Mouse (Mus musculus) c-Kit-positive CD71-positive TER-119-positive erythroid progenitor cells, embryonic 14.5 days (primary cell): ENCODE data around the gene Yes1.
A peak's percentile ranks its signal among the peaks of the same experiment; 100 is the strongest.
"Not testable (repeated sequence)": the region's sequence is repeated elsewhere in the genome, so short reads cannot be mapped to it uniquely, and the experiment has no call there.

Source experiments
- DNase-seq: peaks from one replicate; pipeline ENCODE4 v3.0.0-alpha.2; 2013; ENCODE audit warnings: low spot score

Gene Yes1

DNA sequence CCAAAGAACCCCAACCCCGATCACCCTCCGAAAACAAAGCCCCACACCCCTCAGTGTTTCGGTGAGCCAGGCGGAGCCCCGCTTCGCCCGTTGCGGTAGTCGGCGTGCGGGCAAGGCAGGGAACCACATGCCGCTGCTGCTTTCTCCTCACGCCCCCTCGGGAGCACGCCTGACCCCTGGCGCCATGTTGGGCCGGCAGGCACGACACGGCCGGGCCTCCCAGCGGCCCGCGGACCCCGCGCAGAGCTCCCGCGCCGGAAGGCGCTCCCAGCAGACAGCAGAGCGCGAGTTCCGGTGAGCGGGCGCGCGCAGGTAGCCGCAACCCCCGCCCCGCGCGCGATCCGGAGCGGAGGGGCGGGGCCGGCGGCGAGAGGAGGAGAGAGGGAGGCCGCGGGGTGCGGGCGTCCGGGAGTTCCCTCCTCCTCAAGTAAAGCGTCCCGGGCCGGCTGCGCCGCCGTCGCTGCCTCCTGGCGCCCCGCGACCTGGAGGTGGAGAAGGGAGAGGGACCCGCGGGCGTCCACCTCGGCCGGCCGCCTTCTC is at the start of gene Yes1:
TSS of gene Yes1 (plus strand) at position 371 of the 540 bp plus-strand sequence.
- DNase-seq = peak; percentile 45

DNA sequence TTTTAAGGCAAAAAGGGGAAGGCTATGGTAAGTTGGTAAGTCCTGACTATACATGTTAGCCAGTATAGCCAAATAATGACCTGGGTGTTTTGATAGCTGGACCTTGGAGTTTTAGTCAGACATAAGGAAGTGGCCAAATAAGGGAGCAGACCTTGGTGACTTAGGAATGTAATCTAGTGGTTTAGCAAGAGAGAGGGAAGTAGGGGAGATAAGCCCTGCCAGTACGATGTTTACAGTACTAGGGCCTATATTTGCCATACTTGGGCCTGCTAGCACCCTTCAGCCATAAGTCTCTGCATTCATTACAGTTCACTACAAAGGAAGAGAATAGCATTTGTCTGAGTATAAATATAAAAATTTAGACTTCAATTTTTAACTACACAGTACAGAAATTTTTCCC is 46.3 kb upstream of the Yes1 start:
- no peak for DNase-seq

DNA sequence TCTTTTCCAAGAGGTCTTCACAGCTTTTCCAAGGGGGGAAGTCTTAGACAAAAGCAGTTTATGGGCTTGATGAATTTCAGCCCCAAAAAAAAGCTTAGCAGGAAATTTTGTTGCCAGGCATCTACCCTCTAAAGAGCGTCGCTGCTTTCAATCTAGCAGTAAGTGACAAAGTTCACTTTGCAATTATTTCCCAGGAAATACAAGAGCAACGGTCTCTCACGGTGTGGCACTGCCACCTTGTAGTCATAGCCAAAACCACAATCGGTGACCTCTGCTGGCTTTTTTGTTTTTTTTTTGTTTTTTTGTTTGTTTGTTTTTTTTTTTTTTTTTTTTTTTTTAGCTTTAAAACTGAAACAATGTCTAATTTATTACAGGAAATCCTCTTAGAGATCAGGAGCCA is 39.2 kb upstream of the Yes1 start:
- no peak for DNase-seq

DNA sequence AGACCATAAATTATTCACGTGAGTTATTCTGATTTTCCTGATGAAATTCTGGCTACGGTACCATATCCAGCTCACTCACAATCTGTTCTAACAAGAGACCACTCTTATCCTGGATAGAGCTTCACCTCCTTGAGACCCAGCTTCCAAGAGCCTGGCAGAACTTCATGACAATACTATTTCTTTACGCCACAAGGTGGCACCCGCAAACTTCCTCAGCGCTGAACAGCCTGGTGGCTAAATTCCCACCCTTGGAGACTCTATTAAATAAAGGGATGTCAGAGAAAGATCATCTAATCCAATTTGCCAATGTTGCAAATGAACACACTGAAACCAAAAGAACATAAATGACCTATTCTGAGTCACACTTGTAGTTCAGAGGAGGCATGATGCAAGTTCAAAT is 22.8 kb upstream of the Yes1 start:
- no peak for DNase-seq

DNA sequence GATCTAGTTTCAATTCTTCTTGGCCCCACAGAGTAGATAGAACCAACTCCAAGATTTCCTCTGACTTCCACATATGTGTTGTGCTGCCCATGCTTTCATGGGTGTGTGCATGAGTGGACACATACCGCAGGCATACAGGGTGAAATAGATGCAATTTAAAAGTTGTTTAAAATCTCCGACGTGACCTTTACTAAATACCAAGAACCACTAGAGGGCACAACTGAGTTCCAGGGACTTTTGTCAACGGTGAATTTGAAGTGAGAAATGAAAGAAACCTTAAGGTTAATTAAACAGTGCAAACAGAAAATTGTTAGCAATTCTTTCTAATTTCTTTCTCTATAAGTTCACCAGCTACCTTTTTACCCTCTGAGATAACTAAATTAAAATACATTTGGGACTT is 17.2 kb upstream of the Yes1 start:
- no peak for DNase-seq

DNA sequence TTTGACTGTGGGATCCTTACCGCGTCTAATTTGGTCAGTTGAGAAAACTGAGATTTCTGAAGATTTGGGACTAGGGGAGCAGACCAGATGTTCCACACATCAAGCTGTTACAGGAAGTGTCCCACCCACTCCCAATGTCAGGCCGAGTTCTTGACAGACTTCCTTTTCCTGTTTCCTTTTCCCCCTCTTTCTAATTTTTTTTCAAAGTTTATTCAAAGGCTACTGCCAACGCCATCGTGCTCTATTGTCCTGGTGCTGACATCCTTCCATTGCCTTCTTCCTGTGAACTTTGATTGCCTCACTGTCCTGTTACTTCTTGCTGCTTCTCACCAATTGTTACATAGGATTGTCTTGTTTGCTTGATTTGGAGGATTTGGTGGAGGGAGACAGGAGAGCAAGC is 16.6 kb upstream of the Yes1 start:
- no peak for DNase-seq

DNA sequence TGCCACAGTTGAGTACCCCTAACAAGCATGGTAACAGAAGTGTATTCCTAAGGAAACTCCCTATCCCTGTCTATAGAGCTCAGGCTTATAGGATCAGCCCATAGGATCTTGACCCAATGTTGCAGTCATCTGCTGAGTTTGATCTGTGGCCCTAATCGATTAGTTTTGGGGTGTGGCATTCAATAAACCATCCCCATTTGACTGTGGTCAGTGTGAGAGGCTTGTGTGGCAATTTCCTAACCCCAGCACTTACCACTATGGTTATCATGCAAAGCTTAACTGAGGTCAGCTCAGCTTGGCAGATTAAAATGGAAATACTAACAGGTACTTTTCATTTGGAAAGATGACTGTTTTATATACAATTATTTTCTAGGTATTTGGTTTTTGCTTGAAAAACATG is 5.1 kb upstream of the Yes1 start:
- DNase-seq = no peak

DNA sequence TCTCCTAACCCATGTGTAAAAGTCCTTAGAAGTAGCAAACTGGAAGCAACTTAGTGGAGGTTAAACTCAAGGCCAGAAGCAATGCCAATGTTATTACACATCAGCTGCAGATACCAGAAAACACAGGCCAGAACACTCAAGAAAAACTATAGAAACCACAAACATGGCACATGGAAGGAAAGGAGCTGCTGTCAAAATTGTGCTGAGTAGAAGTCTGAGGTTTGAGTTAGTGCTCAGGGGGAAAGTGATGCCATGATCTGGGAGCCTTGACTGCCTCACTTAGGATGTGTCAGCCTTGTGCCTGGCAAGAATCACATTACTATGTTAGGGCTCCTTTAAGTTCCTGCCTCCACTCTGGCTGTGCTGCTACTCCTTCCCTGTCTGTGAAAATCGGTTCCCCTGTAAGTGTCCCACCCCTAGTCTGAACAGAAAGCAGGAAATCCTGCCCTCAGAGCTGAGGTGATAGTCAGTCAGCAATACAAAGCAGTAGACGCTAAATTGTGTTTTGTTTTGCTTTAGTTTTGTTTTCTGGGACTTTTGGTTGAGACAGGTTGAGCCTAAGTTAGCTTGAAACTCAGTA is 3.1 kb upstream of the Yes1 start:
- no peak for DNase-seq

DNA sequence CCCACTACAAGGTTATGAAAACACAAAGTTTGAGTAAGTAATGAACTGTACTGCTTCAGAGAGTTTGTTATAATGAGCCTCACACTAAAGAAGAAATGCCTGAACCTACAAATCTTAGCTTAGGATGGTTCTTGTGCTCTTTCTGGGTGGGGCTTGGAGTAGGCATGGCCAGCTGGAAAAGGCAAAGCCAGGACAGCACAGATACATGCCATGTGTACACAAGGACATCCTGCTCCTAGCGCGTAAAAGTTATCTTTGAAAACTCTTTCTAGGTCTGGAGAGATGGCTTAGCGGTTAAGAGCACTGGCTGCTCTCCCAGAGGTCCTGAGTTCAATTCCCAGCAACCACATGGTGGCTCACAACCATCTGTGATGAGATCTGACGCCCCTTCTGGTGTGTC is 2.5 kb upstream of the Yes1 start:
- no peak for DNase-seq

DNA sequence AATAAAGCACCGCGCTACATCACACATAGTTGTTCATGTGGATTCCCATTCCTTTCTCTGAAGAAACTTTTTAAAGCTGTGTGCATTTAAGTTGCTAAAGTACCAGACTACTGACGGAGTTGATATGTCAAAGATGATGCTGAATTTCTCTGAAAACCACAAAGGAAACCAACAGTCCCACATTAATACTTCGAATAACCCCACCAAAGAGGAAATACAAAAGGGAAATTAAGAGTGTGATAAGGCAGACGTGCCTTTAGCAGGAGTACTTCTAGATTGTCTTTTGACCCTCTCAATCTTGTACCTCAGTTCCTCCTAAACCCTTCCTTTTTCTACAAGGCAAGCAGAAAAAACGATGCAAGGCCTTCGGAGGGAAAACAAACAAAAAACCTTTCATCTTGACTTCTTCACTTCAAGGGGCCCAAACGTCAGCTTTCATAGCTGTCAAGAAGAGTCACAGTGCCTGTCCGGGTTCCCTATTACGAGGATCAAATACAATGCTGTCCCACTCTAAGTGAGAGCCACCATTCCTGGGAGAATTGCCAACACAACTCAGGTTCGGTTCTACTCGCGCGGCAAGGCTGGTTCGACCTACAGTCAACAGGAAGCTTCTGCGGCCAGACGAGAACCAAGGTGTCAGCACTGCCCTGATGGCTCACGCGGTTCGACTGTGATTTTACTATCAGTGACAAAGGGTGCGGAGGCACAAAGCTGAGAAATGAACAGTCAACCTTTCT is 739 bp upstream of the Yes1 start:
- DNase-seq = peak; percentile 14

DNA sequence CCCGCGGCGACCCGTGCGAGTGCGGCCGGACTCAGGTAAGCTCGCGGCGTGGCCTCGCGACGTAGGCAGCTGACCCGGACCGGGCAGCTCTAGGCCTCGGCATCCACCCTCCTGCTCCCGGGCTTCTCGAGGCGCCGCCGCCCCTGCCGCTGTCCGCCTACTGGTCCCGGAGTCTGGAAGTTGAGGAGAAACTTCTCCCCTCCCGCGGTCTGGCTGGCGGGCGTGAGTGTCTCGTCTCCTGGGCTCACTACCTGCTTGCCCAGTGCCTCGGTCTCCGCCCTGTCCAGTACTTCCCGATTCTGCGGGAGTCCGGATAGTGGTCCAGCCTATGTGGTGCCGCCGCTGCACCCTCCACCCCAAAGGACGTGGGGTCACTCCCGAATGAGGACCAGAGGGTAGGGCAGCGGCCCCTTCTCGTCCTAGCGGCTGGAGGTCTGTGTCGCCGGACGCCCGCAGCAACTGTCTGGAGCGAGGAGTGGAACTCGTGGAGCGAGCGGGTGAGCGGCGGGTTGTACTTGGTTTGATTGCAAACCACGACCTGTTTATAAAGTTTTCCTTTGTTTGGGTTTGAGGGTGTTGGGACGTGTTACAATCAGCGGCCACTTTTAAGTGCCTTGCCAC is 480 bp downstream of the Yes1 start:
- peak; percentile 16 for DNase-seq

DNA sequence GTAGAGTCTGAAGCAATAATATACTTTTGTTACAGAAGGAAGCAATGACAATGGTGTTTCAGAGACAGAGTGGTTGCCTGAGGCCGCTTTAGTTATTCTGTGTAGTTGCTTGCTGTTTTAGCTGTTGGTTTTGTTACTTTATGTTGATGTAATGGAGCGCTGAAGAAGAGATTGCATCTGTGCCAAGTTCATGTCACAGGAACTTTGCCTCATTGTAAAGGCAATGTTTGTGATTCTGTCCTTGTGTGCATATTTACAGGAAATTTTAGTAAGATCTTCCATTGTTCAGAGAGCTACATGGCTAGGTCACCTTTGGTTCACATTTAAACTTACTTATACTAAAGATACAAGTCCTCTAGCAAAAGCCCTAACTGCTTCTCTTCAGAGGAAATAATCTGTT is 3.3 kb downstream of the Yes1 start:
- no peak for DNase-seq

DNA sequence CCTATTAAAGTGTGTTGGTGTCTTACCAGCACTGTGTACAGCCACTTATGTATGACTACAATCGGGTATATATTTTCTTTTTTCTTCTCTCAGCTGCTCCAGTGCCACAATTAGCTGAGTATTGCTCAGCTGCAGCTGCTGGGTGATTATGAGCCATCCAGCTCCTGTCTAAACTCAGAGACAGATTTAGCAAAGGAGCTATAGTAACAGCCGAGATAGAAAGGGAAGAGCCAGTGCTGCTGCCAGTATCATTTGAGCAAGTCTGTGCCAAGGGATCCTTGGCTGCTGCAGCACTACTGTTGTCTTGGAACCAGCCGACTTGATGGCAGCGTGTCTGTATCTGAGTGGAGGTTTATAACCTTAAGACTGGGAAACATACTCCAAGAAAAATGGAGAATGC is 3.7 kb downstream of the Yes1 start:
- DNase-seq = no peak

DNA sequence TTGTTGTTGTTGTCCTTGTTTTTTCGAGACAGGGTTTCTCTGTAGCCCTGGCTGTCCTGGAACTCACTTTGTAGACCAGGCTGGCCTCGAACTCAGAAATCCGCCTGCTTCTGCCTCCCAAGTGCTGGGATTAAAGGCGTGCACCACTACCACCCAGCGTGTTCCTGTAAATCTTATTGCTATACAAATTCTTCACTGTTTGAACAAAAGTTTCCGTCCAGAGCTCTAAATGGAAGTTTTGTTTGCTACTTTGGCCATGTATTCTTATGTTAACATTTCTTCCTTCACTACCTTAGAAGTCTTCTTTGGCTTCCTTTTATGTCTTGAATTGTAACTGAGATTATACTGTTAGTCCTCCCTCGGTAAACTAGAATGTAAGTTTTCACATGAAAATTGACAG is 5.5 kb downstream of the Yes1 start:
- DNase-seq = not testable (repeated sequence)

DNA sequence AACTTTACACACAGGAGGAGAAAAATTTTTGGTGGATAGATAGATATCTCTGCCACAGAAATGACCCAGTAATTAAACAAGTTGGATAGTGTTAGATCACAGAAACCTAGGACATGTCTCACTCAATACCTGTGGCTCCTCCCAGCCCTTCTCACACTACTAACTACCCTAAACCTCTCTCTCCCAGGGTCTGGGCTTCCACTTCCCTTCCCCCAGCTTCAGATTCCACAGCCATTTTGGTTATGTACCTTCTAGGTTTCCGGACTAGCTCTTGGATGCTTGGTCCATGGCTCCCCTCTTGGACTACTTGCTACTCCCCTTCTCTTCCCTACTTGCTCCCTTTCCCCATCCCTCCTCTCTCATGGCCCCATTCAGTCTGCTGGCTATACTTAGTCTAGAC is 6.9 kb downstream of the Yes1 start:
- no peak for DNase-seq

DNA sequence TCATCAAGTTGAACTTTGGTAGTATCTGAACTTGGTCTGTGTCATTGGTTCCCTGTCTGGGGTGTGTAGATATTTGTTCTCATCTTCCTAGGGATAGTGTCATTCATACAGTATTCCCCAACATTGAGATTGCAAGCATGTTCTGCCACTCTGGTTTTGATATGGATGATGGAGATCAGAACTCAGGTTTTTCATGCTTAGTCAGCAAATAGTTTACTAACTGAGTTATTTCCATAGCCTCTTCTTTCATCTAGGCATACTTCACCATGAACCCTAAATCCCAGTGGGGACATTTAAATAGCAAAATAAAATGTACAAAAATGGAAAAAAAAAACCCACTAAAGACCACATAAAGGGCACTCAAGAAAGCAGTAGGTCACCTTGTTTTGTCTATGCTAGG is 12.7 kb downstream of the Yes1 start:
- DNase-seq = no peak

DNA sequence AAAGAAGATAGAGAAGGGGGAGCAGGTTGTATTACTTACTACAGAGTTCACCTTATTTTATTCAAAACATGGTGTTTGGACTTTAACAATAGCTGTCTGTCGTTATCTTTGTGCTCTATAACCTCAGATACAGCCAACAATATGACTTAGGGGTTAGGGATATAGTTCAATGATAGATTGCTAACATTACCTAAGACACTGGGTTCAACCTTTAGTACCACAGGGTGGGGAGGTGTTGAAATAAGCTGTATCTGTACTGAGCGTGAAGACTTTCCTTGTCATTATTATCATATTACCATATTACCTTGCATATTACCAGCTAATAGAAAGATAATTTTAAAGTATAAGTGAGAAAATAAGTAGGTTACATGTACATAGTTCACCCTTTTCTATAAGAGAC is 13.8 kb downstream of the Yes1 start:
- no peak for DNase-seq

DNA sequence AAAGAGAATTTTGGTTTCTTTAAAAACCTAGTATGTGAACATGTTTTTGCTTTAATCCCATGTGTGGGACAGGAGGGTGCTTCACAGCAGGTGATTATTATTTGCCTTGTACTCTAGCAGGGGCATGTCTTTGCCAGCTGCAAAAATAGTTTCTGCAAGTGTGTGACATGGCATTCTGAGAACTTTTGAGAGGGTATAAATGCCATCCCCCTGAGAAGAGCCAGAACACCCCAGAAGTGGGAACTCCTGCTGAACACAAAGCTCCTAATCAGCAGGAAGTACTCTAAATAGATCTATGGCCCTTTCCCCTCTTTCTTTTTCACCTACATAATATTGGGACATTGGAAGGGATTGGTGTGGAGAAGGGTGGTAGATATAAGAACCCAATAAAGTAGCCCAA is 22.2 kb downstream of the Yes1 start:
- no peak for DNase-seq

DNA sequence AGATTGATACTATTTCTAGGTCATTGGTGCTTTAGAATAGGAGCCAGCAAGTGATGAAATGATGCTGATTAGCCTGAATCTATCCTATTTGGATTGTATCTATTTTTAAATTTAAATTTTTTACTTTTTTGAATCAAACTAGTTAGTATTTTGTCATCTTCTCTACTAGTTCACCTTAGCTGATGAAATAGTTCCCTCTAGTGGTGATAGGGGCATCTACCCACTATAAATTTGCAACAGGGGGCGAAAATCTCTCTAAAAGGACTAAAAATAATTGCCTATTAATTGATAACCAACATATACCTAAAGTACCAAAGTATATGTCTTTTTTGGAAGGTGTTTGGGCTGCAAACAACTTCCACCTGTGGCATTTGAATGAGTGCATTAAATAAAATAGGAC is 46.4 kb downstream of the Yes1 start:
- DNase-seq = peak; percentile 3

DNA sequence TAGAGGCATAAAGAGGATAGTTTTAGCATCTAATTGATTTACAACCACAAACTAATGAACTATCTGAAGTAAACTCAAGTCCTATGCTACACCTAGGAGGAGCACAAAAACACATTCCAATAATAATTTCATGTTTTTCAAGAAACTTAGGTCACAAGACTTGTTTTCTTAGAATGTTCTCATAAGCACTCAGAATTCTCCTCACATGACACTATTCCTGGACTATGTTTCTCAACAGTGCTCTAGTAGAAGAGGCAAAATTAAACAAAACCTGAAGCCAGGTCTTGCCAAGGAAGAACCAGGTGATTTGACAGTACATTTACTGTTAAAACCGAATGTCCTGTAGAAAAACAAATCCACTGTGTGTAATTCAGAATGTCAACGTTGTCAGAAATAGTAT is 71.5 kb downstream of the Yes1 start:
- no peak for DNase-seq

DNA sequence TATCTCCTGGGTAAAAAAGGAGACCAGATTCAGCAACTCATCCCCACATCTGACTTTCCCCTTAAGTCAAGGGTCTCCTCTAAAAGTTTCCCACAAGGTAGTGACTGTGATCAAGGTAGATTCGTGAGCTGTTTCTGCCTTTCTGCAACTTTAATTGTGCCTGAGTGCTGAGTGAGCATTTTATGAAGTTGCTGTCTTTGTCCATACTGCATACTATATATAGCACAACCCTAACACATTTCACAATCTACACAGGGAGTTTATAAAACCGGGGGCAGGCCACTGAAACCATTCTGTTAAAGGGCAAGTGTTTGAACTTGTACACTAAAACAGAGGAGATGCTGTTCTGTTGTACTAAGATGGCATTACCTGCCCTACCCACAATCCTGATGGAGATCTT is 82.4 kb downstream of the Yes1 start:
- DNase-seq = no peak

DNA sequence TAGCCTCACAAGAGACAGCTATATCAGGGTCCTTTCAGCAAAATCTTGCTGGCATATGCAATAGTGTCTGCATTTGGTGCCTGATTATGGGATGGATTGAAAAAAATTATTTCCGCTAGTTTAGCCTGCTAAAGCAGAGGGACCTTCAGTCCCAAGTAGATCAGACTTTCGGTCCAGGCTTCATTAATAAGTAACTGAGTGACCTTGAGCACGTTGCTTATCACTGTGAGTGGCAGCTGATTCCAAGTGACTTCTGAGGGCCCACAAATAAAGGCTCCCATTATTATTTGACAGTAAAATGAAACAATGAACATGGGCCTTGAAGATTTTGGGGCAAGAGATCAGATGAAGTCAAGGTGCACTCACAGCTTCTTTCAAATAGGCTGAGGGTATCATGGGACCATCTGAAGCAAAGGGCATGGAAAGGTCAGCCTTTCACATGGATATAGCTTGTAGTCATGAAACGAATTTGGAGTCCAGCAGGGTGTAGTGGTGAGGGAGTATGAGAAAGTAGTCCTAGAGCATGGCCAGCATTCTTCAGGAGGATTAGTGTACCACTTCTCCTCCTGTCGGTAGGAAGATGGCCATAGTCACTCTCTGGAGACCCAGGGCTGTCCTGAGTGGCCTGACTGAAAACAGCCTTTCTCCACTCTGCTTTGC is 86.4 kb downstream of the Yes1 start:
- no peak for DNase-seq

DNA sequence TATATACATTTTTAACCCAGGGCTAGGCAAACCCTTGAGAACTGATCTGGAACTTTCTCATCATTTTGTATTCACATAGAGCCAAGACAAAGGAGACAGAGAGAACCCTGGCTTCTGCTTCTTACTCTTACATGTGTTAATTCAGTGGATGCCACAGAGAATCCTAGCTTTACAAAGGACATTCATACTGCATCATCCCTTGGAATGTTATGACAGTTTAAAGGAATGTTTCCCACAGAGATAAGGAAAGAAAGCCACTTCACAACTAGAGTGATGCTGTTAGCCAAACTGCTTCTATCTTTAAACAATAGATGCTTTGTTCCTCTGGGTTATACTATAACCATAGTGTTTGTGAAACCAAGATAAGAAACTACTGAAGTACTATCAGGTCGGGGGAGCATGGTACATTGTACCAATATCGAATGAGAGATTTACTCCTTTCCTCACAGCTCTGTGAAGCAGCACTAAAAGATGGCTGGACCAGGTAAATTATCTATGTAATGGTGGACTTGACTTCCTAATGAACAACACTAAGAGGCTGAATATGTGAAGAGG is 95.3 kb downstream of the Yes1 start:
- DNase-seq = no peak
